Mouse (Mus musculus): ENCODE data around the gene Gm960.

The Gm960 gene

GRCm38 (mm10) chr19:4623419-4623818 is 75.0 kb downstream of the Gm960 start:
- no peaks in the 10 kb centered on the region for H3K27me3 ChIP-seq (ENCODE audit: control insufficient read depth, insufficient read depth, low read length, poor library complexity, severe bottlenecking)
- H3K36me3 ChIP-seq (ENCODE audit: control insufficient read depth, insufficient read depth, low read length, poor library complexity, severe bottlenecking), result no peaks in the 10 kb centered on the region
- no peak for DNase-seq (ENCODE audit: low read depth, low spot score)

GRCm38 (mm10) chr19:4622780-4623179 is 75.7 kb downstream of the Gm960 start:
- Histone ChIP-seq H3K36me3 (ENCODE audit: control insufficient read depth, insufficient read depth, low read length, poor library complexity, severe bottlenecking) (no peaks in the 10 kb centered on the region), H3K27me3 (ENCODE audit: control insufficient read depth, insufficient read depth, low read length, poor library complexity, severe bottlenecking) (no peaks in the 10 kb centered on the region)
- DNase-seq (ENCODE audit: low read depth, low spot score), result no peak

GRCm38 (mm10) chr19:4620721-4621120 is 77.7 kb downstream of the Gm960 start:
- no peaks in the 10 kb centered on the region for H3K27me3 ChIP-seq (ENCODE audit: control insufficient read depth, insufficient read depth, low read length, poor library complexity, severe bottlenecking)
- no peak for DNase-seq (ENCODE audit: low read depth, low spot score)
- H3K36me3 ChIP-seq (ENCODE audit: control insufficient read depth, insufficient read depth, low read length, poor library complexity, severe bottlenecking), result no peaks in the 10 kb centered on the region

- no peak for DNase-seq (ENCODE audit: low read depth, low spot score)
- no peaks in the 10 kb centered on the region for H3K27me3 ChIP-seq (ENCODE audit: control insufficient read depth, insufficient read depth, low read length, poor library complexity, severe bottlenecking)
- H3K36me3 ChIP-seq (ENCODE audit: control insufficient read depth, insufficient read depth, low read length, poor library complexity, severe bottlenecking), result no peaks in the 10 kb centered on the region
Measured at GRCm38 (mm10) chr19:4619461-4619860, 79.0 kb downstream of the Gm960 start.

- no peak for DNase-seq (ENCODE audit: low read depth, low spot score)
- no peaks in the 10 kb centered on the region for H3K27me3 ChIP-seq (ENCODE audit: control insufficient read depth, insufficient read depth, low read length, poor library complexity, severe bottlenecking)
- no peaks in the 10 kb centered on the region for H3K36me3 ChIP-seq (ENCODE audit: control insufficient read depth, insufficient read depth, low read length, poor library complexity, severe bottlenecking)
Measured at GRCm38 (mm10) chr19:4618183-4618582, 80.3 kb downstream of the Gm960 start.

GRCm38 (mm10) chr19:4616546-4616945 is 81.9 kb downstream of the Gm960 start:
- no peak for DNase-seq (ENCODE audit: low read depth, low spot score)

GRCm38 (mm10) chr19:4615151-4616093 is 83.0 kb downstream of the Gm960 start, which contains the start of gene Lrfn4:
Gene Lrfn4 (minus strand): TSS chr19:4615667.
- H3K36me3 ChIP-seq (ENCODE audit: control insufficient read depth, insufficient read depth, low read length, poor library complexity, severe bottlenecking), result no peaks in the 10 kb centered on the region
- peak; percentile 51 for DNase-seq (ENCODE audit: low read depth, low spot score)

More at GRCm38 (mm10) chr19:4616546-4616945, 81.9 kb downstream of the Gm960 start:
- Histone ChIP-seq H3K36me3 (ENCODE audit: control insufficient read depth, insufficient read depth, low read length, poor library complexity, severe bottlenecking) (no peaks in the 10 kb centered on the region), H3K27me3 (ENCODE audit: control insufficient read depth, insufficient read depth, low read length, poor library complexity, severe bottlenecking) (no peaks in the 10 kb centered on the region)

GRCm38 (mm10) chr19:4614305-4615150 is 83.9 kb downstream of the Gm960 start:
- Histone ChIP-seq H3K36me3 (ENCODE audit: control insufficient read depth, insufficient read depth, low read length, poor library complexity, severe bottlenecking) (no peaks in the 10 kb centered on the region), H3K27me3 (ENCODE audit: control insufficient read depth, insufficient read depth, low read length, poor library complexity, severe bottlenecking) (no peaks in the 10 kb centered on the region)
- no peak for DNase-seq (ENCODE audit: low read depth, low spot score)

More at GRCm38 (mm10) chr19:4615151-4616093, 83.0 kb downstream of the Gm960 start, which contains the start of gene Lrfn4:
- no peaks in the 10 kb centered on the region for H3K27me3 ChIP-seq (ENCODE audit: control insufficient read depth, insufficient read depth, low read length, poor library complexity, severe bottlenecking)

- H3K36me3 ChIP-seq (ENCODE audit: control insufficient read depth, insufficient read depth, low read length, poor library complexity, severe bottlenecking), result no peaks in the 10 kb centered on the region
- H3K27me3 ChIP-seq (ENCODE audit: control insufficient read depth, insufficient read depth, low read length, poor library complexity, severe bottlenecking), result no peaks in the 10 kb centered on the region
- no peak for DNase-seq (ENCODE audit: low read depth, low spot score)
Measured at GRCm38 (mm10) chr19:4613464-4614304, 84.8 kb downstream of the Gm960 start.

- Histone ChIP-seq H3K27me3 (ENCODE audit: control insufficient read depth, insufficient read depth, low read length, poor library complexity, severe bottlenecking) (no peaks in the 10 kb centered on the region), H3K36me3 (ENCODE audit: control insufficient read depth, insufficient read depth, low read length, poor library complexity, severe bottlenecking) (no peaks in the 10 kb centered on the region)
- DNase-seq (ENCODE audit: low read depth, low spot score), result no peak
Measured at GRCm38 (mm10) chr19:4612181-4612961, 86.1 kb downstream of the Gm960 start.

GRCm38 (mm10) chr19:4610109-4610508 is 88.4 kb downstream of the Gm960 start:
- no peaks in the 10 kb centered on the region for H3K27me3 ChIP-seq (ENCODE audit: control insufficient read depth, insufficient read depth, low read length, poor library complexity, severe bottlenecking)
- DNase-seq (ENCODE audit: low read depth, low spot score), result no peak
- H3K36me3 ChIP-seq (ENCODE audit: control insufficient read depth, insufficient read depth, low read length, poor library complexity, severe bottlenecking), result no peaks in the 10 kb centered on the region

GRCm38 (mm10) chr19:4608511-4608910 is 90.0 kb downstream of the Gm960 start:
- no peak for DNase-seq (ENCODE audit: low read depth, low spot score)
- no peaks in the 10 kb centered on the region for H3K27me3 ChIP-seq (ENCODE audit: control insufficient read depth, insufficient read depth, low read length, poor library complexity, severe bottlenecking)
- H3K36me3 ChIP-seq (ENCODE audit: control insufficient read depth, insufficient read depth, low read length, poor library complexity, severe bottlenecking), result no peaks in the 10 kb centered on the region

GRCm38 (mm10) chr19:4607406-4607805 is 91.1 kb downstream of the Gm960 start:
- no peak for DNase-seq (ENCODE audit: low read depth, low spot score)
- Histone ChIP-seq H3K36me3 (ENCODE audit: control insufficient read depth, insufficient read depth, low read length, poor library complexity, severe bottlenecking) (no peaks in the 10 kb centered on the region), H3K27me3 (ENCODE audit: control insufficient read depth, insufficient read depth, low read length, poor library complexity, severe bottlenecking) (no peaks in the 10 kb centered on the region)

All from splenic B cell, adult 2 months (primary cell).